In the genomic region with DNA sequence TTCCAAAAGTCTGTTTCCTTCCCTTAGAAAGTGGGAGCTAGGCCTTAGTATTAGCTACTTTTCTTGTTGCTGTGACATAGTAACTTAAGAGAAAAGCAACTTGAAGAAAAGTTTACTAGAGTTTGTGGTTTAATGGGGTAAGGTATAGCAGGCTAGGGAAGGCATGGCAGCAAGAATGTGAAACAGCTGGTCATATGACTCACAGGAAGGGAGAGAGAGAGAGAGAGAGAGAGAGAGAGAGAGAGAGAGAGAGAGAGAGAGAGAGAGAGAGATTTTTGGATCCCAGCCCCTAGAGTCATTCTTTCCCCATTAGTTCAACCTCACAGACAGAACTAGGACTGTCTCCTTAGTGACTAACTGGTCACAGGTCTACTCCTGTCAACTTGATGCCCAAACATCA, we compare ENCODE assay signal across 18 mouse cellular contexts.
"Had no signal": no experiment of that assay in that cellular context is flagged by ENCODE, and none has a peak within 500 bp of the region (broad histone marks: within the 10 kb centered on the region; RNA-seq: fewer than 3 reads in every experiment).

No protein-coding gene starts in this region.

- H3K4me3 ChIP-seq: liver, embryonic 15.5 days; lung, embryonic 15.5 days; megakaryocyte, embryonic 14.5 days; midbrain, embryonic 13.5 days; midbrain, embryonic 15.5 days; neural tube, embryonic 13.5 days; neural tube, embryonic 15.5 days; stomach, embryonic 15.5 days had no signal

- H3K9me3 ChIP-seq: liver, embryonic 15.5 days; lung, embryonic 15.5 days; midbrain, embryonic 13.5 days; midbrain, embryonic 15.5 days; neural tube, embryonic 13.5 days; neural tube, embryonic 15.5 days; stomach, embryonic 15.5 days had no signal

- H3K27me3 ChIP-seq: stomach, embryonic 15.5 days had no signal

- DNase-seq: liver, postnatal 0 days; lung, adult 2 months; lung, postnatal 14 days; lung, postnatal 36 days; right cerebral cortex, postnatal 14 days; thymus, adult 2 months; thymus, postnatal 25 days; thymus, postnatal 4 days had no signal

- H3K27ac ChIP-seq: liver, embryonic 15.5 days; lung, embryonic 15.5 days; macrophage; midbrain, embryonic 13.5 days; midbrain, embryonic 15.5 days; neural tube, embryonic 13.5 days; neural tube, embryonic 15.5 days; stomach, embryonic 15.5 days; stomach, postnatal 0 days had no signal

- H3K36me3 ChIP-seq: liver, embryonic 15.5 days; lung, embryonic 15.5 days; midbrain, embryonic 13.5 days; midbrain, embryonic 15.5 days; neural tube, embryonic 13.5 days; neural tube, embryonic 15.5 days; stomach, embryonic 15.5 days had no signal
